Mouse (Mus musculus) embryonic facial prominence, embryonic 15.5 days (tissue): ENCODE results near the gene Cyp1a2. TPM values are rescaled to one million over a fixed set of nuclear protein-coding genes. Genes with fewer than 3 reads are reported as not detected.
"Not testable (repeated sequence)": the region's sequence is repeated elsewhere in the genome, so short reads cannot be mapped to it uniquely, and the experiment has no call there.

Experiments used
- ATAC-seq: fragments of 200-750 bp; cut with Nextera tagmentation; 2 replicates; pipeline ENCODE4 v1.8.0; 2017; ENCODE audit warnings: low read depth, moderate TSS enrichment; ENCODE audit not compliant: insufficient number of reproducible peaks, low FRiP score, low TSS enrichment
- H3K27ac ChIP-seq: fragments of 300-500 bp; sonication (generic); replicated peaks from 2 replicates; pipeline ENCODE4 v1.5.1; 2015; ENCODE audit warnings: mild to moderate bottlenecking, inconsistent platforms
- H3K27me3 ChIP-seq: fragments of 300-500 bp; sonication (generic); 2 replicates; pipeline ENCODE4 v1.6.1; 2015; ENCODE audit warnings: inconsistent platforms
- H3K36me3 ChIP-seq: fragments of 300-500 bp; sonication (generic); 2 replicates; pipeline ENCODE4 v1.6.1; 2015; ENCODE audit warnings: mild to moderate bottlenecking, inconsistent platforms
- H3K4me1 ChIP-seq: fragments of 300-500 bp; sonication (generic); 2 replicates; pipeline ENCODE4 v1.6.1; 2015; ENCODE audit warnings: inconsistent platforms
- H3K4me2 ChIP-seq: fragments of 300-500 bp; sonication (generic); replicated peaks from 2 replicates; pipeline ENCODE4 v1.6.1; 2015; ENCODE audit warnings: mild to moderate bottlenecking, inconsistent platforms
- H3K4me3 ChIP-seq: fragments of 300-500 bp; sonication (generic); replicated peaks from 2 replicates; pipeline ENCODE4 v1.5.1; 2015; ENCODE audit warnings: mild to moderate bottlenecking, inconsistent platforms
- H3K9ac ChIP-seq: fragments of 300-500 bp; sonication (generic); 2 replicates; pipeline ENCODE4 v1.6.1; 2015; ENCODE audit warnings: inconsistent platforms
- H3K9me3 ChIP-seq: fragments of 300-500 bp; sonication (generic); replicated peaks from 2 replicates; pipeline ENCODE4 v1.6.1; 2016; ENCODE audit warnings: inconsistent platforms
- WGBS: fragments of 180-500 bp; shearing (Covaris S2); methylation state at CpG from one replicate; pipeline ENCODE4 v1.1.7; 2015; 5-methylcytosine and 5-hydroxymethylcytosine counted together
- polyA plus RNA-seq: library from polyadenylated mRNA; unstranded; fragments of >200 nt; fragmentation: Nextera tagmentation; extraction: Ambion mirVana; gene quantifications from 2 replicates; pipeline ENCODE4 v1.2.1, GENCODE M21; 2015

The Cyp1a2 gene
- not detected in 2 replicates for polyA plus RNA-seq

DNA sequence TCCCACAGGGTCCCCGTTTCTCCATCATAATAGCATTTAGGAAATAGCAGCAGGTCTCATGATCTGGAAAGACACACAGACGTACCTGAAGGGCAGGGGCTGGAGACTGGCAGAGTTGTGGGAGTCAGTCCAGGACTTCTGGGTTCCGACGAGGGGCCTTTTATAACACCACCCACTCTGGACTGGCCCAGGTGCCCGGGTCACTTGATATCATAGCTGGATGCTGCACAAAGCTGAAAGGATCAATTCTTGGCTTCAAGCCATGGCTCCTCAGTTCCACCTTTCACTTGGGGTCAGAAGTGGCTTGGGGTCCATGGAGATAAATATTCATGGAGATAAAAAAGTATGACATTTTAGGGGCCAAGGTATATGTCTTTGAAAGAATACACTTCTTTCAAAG is at the start of gene Cyp1a2:
Cyp1a2 (minus strand) TSS at position 184 of the 400 bp plus-strand sequence.
- no peak within 1 kb of the TSS for H3K4me3 ChIP-seq
- no peaks in the 10 kb centered on the region for H3K9me3 ChIP-seq
- no peaks in the 10 kb centered on the region for H3K4me1 ChIP-seq
- no peak within 1 kb of the TSS for H3K4me2 ChIP-seq
- H3K27me3 ChIP-seq: no peaks in the 10 kb centered on the region
- ATAC-seq: no peak
- no peak within 1 kb of the TSS for H3K9ac ChIP-seq
- 65% methylated on average over 5 of the region's 5 CpGs for WGBS
- no peaks in the 10 kb centered on the region for H3K36me3 ChIP-seq
- H3K27ac ChIP-seq: no peak within 1 kb of the TSS

DNA sequence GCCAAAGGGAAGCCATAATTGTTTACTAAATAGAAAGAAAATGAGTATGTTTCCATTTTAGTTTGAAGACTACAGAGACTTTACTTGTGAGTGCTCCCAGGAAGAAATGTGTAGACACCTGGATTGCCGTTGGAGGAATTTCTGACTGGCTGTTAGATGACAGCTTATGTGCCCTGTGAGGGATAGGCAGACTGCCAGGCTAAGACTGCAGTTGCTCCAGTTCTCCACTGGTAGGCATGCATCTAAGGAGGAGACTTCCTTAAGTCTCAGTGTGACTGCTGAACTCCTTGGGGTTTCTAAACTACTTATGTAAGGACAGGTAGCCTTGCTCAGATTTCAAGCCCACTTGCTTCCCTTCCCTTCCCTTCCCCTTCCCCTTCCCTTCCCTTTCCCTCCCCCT is 44.8 kb upstream of the Cyp1a2 start:
- peaks cover 44% of the 10 kb centered on the region for H3K36me3 ChIP-seq
- ATAC-seq: no peak

DNA sequence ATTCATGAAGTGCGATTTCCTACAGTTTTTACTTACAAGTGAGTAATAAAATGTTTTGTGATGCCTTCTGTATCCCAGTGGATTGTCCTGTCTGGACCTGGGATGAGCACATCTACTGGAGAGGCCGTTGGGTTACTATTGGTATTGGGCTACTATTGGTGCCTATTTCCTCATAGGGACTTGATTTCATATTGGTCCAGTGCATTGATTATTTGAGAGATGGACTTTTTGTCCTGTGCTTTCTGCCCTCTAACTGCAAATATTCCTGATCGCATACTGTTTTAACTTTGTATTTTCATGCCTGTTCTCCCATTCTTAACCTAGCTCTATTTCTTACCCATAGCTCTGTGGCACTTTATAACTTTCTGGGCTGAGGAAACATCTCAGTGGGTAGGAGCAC is 41.2 kb upstream of the Cyp1a2 start:
- H3K4me2 ChIP-seq: no peak overlapping the region
- no peak overlapping the region for H3K4me3 ChIP-seq
- H3K4me1 ChIP-seq: no peaks in the 10 kb centered on the region
- no peaks in the 10 kb centered on the region for H3K9me3 ChIP-seq
- no peak overlapping the region for H3K27ac ChIP-seq
- no peak for ATAC-seq
- H3K27me3 ChIP-seq: no peaks in the 10 kb centered on the region
- H3K36me3 ChIP-seq: peaks cover 50% of the 10 kb centered on the region
- H3K9ac ChIP-seq: no peak overlapping the region
- WGBS: 99% methylated on average over 3 of the region's 3 CpGs

More for the DNA sequence above, 44.8 kb upstream of the Cyp1a2 start:
- Histone ChIP-seq H3K27me3 (no peaks in the 10 kb centered on the region), H3K4me1 (no peaks in the 10 kb centered on the region), H3K27ac (no peak overlapping the region), H3K4me3 (no peak overlapping the region), H3K9me3 (no peaks in the 10 kb centered on the region), H3K4me2 (no peak overlapping the region), H3K9ac (no peak overlapping the region)
- WGBS: 97% methylated on average over 1 of the region's 1 CpGs

DNA sequence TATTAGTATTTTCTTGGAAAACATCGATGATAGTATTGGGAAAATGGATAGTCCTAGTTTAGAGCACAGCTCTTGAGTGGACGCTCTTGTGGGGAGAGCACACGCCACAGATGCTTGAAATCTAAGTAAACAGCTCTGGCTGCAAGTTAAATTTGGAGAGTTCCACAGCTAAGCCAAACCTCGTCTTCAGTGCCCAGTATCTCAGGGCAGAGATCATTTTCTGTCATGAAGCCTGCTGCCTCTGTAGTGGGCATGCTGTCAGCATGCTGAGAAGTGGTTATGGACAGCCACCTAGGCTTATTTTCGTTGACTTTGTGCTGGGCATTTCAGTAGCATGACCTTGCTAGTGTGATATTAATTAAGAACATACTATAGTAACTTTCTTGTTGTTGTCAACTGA is 40.3 kb upstream of the Cyp1a2 start:
- Histone ChIP-seq H3K4me2 (no peak overlapping the region), H3K27me3 (no peaks in the 10 kb centered on the region), H3K9ac (no peak overlapping the region), H3K4me1 (no peaks in the 10 kb centered on the region), H3K36me3 (peaks cover 46% of the 10 kb centered on the region), H3K9me3 (no peaks in the 10 kb centered on the region), H3K4me3 (no peak overlapping the region), H3K27ac (no peak overlapping the region)
- no peak for ATAC-seq
- 79% methylated on average over 5 of the region's 5 CpGs for WGBS

DNA sequence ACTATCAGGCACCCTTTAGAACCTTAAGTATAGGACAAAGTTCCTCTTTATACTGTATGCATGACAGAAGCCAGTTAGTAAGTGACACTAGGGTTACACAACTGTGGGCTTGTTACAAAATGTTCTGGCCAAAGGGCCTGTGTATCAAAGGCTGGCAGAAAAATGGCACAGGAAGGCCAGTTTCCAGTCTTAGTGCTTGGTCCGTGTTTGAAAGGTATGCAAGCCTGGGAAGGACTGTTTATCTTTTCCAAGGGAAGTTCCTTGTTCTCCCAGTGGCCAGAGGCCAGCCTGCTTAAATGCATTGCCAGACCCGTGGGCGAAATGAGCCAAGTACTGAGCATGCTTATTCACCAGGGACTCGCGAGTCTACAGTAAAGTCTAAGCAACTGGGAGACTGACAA is 39.8 kb upstream of the Cyp1a2 start:
- Histone ChIP-seq H3K36me3 (peaks cover 48% of the 10 kb centered on the region), H3K27ac (no peak overlapping the region), H3K4me2 (no peak overlapping the region), H3K9me3 (no peaks in the 10 kb centered on the region), H3K9ac (no peak overlapping the region), H3K4me3 (no peak overlapping the region), H3K27me3 (no peaks in the 10 kb centered on the region), H3K4me1 (no peaks in the 10 kb centered on the region)
- 68% methylated on average over 5 of the region's 5 CpGs for WGBS
- no peak for ATAC-seq

DNA sequence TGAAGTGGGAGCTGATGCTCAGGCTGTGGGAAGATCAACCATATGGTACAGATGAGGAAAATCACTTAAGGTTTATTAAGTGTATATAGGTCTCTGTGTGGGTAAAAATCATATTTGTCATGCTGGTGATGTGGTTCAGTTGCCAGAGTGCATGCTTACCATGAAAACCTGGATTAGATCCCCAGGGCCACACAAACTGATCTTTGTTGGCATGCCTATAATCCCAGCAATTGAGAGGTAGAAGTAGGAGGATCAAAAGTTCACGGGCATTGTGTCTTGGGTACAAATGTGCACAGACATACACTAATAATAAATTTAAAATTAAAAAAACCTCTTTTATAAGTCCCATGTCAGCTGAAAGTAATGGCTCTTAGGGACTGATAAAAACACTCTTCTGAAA is 38.9 kb upstream of the Cyp1a2 start:
- Histone ChIP-seq H3K4me3 (no peak overlapping the region), H3K27me3 (no peaks in the 10 kb centered on the region), H3K4me2 (no peak overlapping the region), H3K36me3 (peaks cover 47% of the 10 kb centered on the region), H3K9ac (no peak overlapping the region), H3K9me3 (no peaks in the 10 kb centered on the region), H3K27ac (no peak overlapping the region), H3K4me1 (no peaks in the 10 kb centered on the region)
- ATAC-seq: no peak
- 86% methylated on average over 1 of the region's 1 CpGs for WGBS

DNA sequence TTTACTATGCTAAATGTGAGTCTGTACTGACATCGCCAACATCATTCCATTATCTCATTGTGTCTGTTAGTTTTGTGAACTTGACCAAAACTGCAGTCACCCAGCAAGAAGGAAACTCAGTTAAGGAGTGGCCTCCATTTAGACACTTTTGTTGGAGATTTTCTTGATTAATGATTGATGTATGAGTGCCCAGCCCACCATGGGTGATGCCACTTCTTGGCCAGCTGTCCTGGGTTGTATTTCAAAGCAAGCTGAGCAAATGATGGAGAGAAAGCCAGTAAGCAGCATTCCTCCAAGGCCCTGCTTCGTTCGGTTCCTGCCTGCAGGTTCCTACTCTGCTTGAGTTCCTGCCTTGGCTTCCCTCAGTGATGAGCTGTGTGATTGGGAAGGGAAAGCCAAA is 37.2 kb upstream of the Cyp1a2 start:
- H3K27ac ChIP-seq: no peak overlapping the region
- H3K27me3 ChIP-seq: no peaks in the 10 kb centered on the region
- H3K9me3 ChIP-seq: no peaks in the 10 kb centered on the region
- no peak overlapping the region for H3K4me2 ChIP-seq
- H3K36me3 ChIP-seq: peaks cover 43% of the 10 kb centered on the region
- no peaks in the 10 kb centered on the region for H3K4me1 ChIP-seq
- no peak overlapping the region for H3K9ac ChIP-seq
- 84% methylated on average over 3 of the region's 3 CpGs for WGBS
- ATAC-seq: no peak
- no peak overlapping the region for H3K4me3 ChIP-seq

DNA sequence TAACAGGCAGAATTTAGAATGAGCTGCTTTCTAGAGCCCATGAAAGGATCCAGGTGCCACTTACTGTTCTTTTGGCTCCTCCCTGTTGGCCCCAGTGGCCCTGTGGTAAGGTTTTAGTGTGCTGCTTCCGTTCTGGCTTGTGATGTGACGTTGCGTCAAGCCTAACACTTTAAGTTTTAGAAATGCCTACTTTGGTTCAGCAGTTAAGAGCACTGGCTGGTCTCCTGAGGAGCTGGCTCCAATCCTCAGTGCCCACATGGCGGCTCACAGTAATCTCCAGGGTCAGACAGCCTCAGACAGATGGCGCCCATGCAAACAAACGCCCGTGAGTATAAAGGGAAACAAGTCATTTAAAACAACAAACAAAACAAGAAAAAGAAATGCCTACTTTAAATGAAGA is 34.9 kb upstream of the Cyp1a2 start:
- WGBS: 90% methylated on average over 7 of the region's 7 CpGs
- H3K9me3 ChIP-seq: no peaks in the 10 kb centered on the region
- H3K36me3 ChIP-seq: peaks cover 63% of the 10 kb centered on the region
- H3K27me3 ChIP-seq: no peaks in the 10 kb centered on the region
- H3K4me2 ChIP-seq: no peak overlapping the region
- no peaks in the 10 kb centered on the region for H3K4me1 ChIP-seq
- H3K9ac ChIP-seq: no peak overlapping the region
- no peak for ATAC-seq
- H3K27ac ChIP-seq: no peak overlapping the region
- no peak overlapping the region for H3K4me3 ChIP-seq

DNA sequence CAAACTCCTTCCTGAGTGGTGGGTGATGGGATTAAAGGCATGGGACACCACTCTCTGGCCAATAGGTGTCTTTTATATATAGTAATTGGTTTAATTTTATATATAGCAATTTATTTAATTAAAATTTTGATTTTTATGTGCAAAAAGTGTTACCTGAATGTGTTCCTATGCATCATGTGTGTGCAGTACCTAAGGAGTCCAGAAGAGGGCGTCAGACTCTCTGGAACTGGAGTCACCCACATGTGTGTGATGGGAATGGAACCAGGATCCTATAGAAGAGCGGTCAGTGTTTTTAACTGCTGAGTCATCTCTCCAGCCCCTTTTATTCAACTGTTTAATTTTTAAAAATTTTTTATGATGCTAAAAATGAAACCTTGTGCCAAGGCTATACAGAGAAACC is 28.7 kb upstream of the Cyp1a2 start:
- Histone ChIP-seq H3K9ac (no peak overlapping the region), H3K4me1 (peaks cover 3% of the 10 kb centered on the region), H3K4me2 (no peak overlapping the region), H3K27me3 (no peaks in the 10 kb centered on the region), H3K36me3 (peaks cover 42% of the 10 kb centered on the region), H3K9me3 (no peaks in the 10 kb centered on the region), H3K27ac (no peak overlapping the region), H3K4me3 (no peak overlapping the region)
- 68% methylated on average over 2 of the region's 2 CpGs for WGBS
- no peak for ATAC-seq

DNA sequence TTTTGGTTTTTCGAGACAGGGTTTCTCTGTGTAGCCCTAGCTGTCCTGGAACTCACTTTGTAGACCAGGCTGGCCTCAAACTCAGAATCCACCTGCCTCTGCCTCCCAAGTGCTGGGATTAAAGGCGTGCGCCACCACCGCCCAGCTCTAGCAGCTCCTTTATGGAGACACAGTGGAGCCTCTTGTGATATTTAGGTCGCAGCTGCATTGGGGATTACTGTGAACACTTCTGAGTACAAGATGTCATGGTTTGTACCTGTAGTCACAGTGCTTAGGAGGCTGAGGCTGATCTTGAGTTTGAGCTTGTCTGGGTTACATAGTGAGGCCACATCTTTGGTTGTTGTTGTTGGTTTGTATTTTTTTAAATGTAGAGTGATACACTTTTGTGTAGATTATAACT is 26.7 kb upstream of the Cyp1a2 start:
- not testable (repeated sequence) for ATAC-seq, H3K4me1 ChIP-seq, H3K4me3 ChIP-seq, H3K9me3 ChIP-seq, H3K4me2 ChIP-seq, H3K27me3 ChIP-seq, H3K9ac ChIP-seq, H3K27ac ChIP-seq
- peaks cover 26% of the 10 kb centered on the region for H3K36me3 ChIP-seq
- 91% methylated on average over 5 of the region's 5 CpGs for WGBS

DNA sequence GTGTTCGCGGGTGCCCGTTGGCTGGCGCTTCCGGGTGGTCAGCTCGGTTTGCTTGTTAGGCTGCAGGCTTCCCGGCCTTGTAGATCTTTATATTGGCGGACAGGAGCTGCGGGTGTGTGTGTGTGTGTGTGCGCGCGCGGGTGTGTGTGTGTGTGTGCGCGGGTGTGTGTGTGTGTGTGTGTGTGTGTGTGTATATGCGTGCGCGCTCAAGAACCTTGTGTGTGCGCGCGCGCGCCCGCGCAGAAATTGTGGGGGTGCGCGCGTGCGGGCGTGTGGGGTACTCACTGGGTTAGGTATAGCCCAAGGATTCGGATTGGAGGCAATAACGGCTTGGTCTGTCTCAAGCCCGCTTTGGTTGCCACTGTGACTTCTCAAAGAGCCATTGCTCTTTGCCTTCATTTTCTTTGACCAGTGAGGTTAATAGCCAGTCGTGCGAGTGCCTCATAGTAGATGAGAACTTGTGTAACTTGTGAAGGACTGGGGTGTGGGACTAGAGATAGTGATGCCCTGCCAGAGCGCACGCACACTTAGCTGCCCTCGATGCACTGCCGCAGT is 25.3 kb upstream of the Cyp1a2 start:
- H3K4me3 ChIP-seq: peak overlapping the region; percentile 89
- no peaks in the 10 kb centered on the region for H3K27me3 ChIP-seq
- H3K4me1 ChIP-seq: peaks cover 3% of the 10 kb centered on the region
- ATAC-seq: peak; percentile 55
- H3K36me3 ChIP-seq: peaks cover 13% of the 10 kb centered on the region
- H3K4me2 ChIP-seq: peak overlapping the region; percentile 75
- WGBS: 3% methylated on average over 39 of the region's 39 CpGs
- H3K9ac ChIP-seq: peak overlapping the region; percentile 87
- H3K9me3 ChIP-seq: no peaks in the 10 kb centered on the region
- peak overlapping the region; percentile 88 for H3K27ac ChIP-seq

DNA sequence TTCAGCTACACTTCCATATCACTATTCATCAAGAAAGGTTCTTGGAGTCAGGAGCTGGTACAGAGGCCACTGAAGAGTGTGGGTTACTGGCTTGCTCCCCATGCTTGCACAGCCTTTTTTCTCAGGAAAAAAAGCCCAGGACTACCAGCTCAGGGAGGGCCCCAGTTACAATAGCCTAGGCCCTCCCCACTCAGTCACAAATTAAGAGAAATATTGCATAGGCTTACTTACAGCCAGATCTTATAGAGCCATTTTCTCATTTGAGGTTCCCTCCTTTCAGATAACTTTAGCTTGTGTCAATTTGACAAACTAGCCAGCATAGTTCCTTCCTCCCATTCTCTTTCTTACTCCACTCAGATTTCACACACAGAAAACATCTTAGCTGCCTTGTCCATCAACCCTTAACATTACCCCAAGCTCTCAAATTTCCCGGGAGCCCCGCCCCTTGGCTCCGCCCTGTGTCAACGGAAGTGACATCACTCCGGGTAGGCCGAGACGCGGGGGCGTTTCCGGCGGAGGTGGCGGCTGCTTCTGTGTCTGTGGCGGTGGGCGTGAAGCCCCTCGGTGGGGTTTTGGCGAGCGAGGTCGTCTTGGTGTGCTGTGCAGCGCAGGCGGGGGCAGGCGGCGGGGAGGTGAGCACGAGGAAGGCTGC is 24.7 kb upstream of the Cyp1a2 start, which contains the start of gene Edc3:
Edc3 (plus strand) TSS at position 473 of the 652 bp plus-strand sequence.
- WGBS: under 1% methylated on average over 23 of the region's 23 CpGs
- Histone ChIP-seq H3K9me3 (no peaks in the 10 kb centered on the region), H3K9ac (peak within 1 kb of the TSS; percentile 87), H3K27ac (peak within 1 kb of the TSS; percentile 88), H3K4me3 (peak within 1 kb of the TSS; percentile 89), H3K4me1 (peaks cover 3% of the 10 kb centered on the region), H3K4me2 (peak within 1 kb of the TSS; percentile 75), H3K36me3 (peaks cover 8% of the 10 kb centered on the region), H3K27me3 (no peaks in the 10 kb centered on the region)
- peak; percentile 93 for ATAC-seq
